Mouse (Mus musculus) limb, embryonic 14.5 days (tissue): ENCODE results near the gene Tec. TPM values are rescaled to one million over a fixed set of nuclear protein-coding genes. Genes with fewer than 3 reads are reported as not detected.

Experiments used
- ATAC-seq: fragments of 200-750 bp; cut with Nextera tagmentation; 2 replicates; pipeline ENCODE4 v1.8.0; 2017; ENCODE audit warnings: low read depth, moderate number of reproducible peaks, moderate TSS enrichment; ENCODE audit not compliant: low FRiP score
- DNase-seq: peaks from one replicate; pipeline ENCODE4 v3.0.0-alpha.2; 2015; ENCODE audit warnings: low spot score
- H3K27ac ChIP-seq: fragments of 300-500 bp; sonication (generic); replicated peaks from 2 replicates; pipeline ENCODE4 v1.5.1; 2014; ENCODE audit warnings: low read depth, mild to moderate bottlenecking, low read length, moderate library complexity, mixed read lengths
- H3K27me3 ChIP-seq: fragments of 300-500 bp; sonication (generic); 2 replicates; pipeline ENCODE4 v1.6.1; 2014; ENCODE audit warnings: low read length, mixed read lengths; ENCODE audit not compliant: control insufficient read depth, insufficient read depth
- H3K36me3 ChIP-seq: fragments of 300-500 bp; sonication (generic); 2 replicates; pipeline ENCODE4 v1.6.1; 2014; ENCODE audit warnings: mild to moderate bottlenecking, low read length, moderate library complexity, mixed read lengths; ENCODE audit not compliant: control insufficient read depth, insufficient read depth
- H3K4me1 ChIP-seq: fragments of 300-500 bp; sonication (generic); 2 replicates; pipeline ENCODE4 v1.6.1; 2014; ENCODE audit warnings: antibody characterized with exemption, low read length, mixed read lengths; ENCODE audit not compliant: control insufficient read depth, insufficient read depth
- H3K4me2 ChIP-seq: fragments of 300-500 bp; sonication (generic); replicated peaks from 2 replicates; pipeline ENCODE4 v1.6.1; 2014; ENCODE audit warnings: low read depth, mild to moderate bottlenecking, low read length, moderate library complexity; ENCODE audit not compliant: severe bottlenecking
- H3K4me3 ChIP-seq: fragments of 300-500 bp; sonication (generic); replicated peaks from 2 replicates; pipeline ENCODE4 v1.5.1; 2014; ENCODE audit warnings: low read length
- H3K9ac ChIP-seq: fragments of 300-500 bp; sonication (generic); 2 replicates; pipeline ENCODE4 v1.6.1; 2014; ENCODE audit warnings: mild to moderate bottlenecking, low read depth, low read length, moderate library complexity; ENCODE audit not compliant: severe bottlenecking
- H3K9me3 ChIP-seq: fragments of 300-500 bp; sonication (generic); 2 replicates; pipeline ENCODE4 v1.6.1; 2016; ENCODE audit warnings: low read length; ENCODE audit not compliant: control insufficient read depth
- POLR2A ChIP-seq: fragments of 200-500 bp; IDR thresholded peaks from 2 replicates; pipeline ENCODE4 v1.8.0; 2012; ENCODE audit warnings: inconsistent platforms, mild to moderate bottlenecking, moderate library complexity, borderline replicate concordance; ENCODE audit not compliant: insufficient read depth, insufficient read length; ENCODE audit errors: extremely low read depth
- WGBS: fragments of 180-500 bp; shearing (Covaris S2); extraction: QIAGEN DNeasy Blood & Tissue Kit; methylation state at CpG from one replicate; pipeline ENCODE4 v1.1.7; 2014; 5-methylcytosine and 5-hydroxymethylcytosine counted together
- polyA plus RNA-seq, 2 experiments: library from polyadenylated mRNA; depleted of rRNA in 1 of 2; stranded (reverse) in 1 of 2; unstranded in 1 of 2; fragments of >200 nt; fragmentation: Nextera tagmentation in 1 of 2; extraction: Ambion mirVana in 1 of 2; gene quantifications; 2 replicates each; pipeline versions ENCODE4 v1.2.1 to v1.2.3; 2012 to 2014

Tec gene
- polyA plus RNA-seq, 2 experiments: 5.9 to 7.9 TPM

DNA sequence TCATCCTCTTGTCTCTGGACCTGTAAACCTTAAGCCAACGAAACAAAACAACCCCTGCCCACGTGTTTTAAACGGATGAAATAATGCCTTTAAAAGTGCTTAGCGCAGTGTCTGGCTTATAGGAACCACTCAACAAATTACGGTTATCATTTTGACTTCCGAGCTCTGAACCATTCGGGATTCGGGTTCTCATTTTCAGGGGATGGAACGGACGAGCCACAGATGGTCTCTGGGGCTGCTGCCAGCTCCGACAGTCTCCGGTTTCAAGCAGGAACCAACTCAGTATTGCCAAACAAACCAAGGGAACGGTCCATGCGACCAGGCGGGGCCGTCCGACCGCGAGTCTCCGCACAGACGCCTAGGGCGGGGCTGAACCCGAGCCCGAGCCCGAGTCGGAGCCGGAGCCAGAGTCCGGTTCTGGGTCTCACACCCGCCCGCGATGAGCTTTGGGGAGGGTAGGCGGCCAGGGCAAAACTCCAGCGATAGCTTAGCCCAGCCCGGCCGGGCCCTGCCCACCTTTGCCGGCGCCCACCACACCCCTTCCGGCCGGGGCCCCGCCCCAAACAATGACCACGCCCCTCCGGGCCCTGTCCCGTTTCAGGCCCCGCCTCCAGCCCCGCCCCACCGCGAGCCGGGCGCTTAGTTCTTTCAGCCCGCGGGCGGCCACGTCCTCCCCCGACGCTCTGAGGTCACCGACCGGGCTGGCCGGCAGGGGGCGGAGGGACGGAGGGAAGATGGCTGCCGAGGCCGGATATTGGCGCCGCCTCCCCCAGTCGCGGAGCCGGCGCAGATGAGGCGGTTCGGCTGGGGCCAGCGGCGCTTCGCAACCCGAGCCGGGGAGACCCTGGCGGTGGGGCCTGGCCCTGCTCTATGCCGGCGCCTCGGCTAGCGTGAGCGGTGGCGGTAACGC, 45.6 kb upstream of the Tec start, which contains the start of gene Slain2:
Gene Slain2 (plus strand): TSS at position 657 of the 910 bp plus-strand sequence.
- peak; percentile 95 for DNase-seq
- no peaks in the 10 kb centered on the region for H3K36me3 ChIP-seq
- peaks cover 23% of the 10 kb centered on the region for H3K4me1 ChIP-seq
- ATAC-seq: peak; percentile 95
- peak within 1 kb of the TSS; percentile 61 for H3K4me2 ChIP-seq
- H3K9me3 ChIP-seq: no peaks in the 10 kb centered on the region
- H3K9ac ChIP-seq: peak within 1 kb of the TSS; percentile 99
- peak; percentile 89 for TF ChIP-seq POLR2A
- peak within 1 kb of the TSS; percentile 98 for H3K27ac ChIP-seq
- peak within 1 kb of the TSS; percentile 99 for H3K4me3 ChIP-seq
- H3K27me3 ChIP-seq: no peaks in the 10 kb centered on the region
- under 1% methylated on average over 52 of the region's 83 CpGs for WGBS

DNA sequence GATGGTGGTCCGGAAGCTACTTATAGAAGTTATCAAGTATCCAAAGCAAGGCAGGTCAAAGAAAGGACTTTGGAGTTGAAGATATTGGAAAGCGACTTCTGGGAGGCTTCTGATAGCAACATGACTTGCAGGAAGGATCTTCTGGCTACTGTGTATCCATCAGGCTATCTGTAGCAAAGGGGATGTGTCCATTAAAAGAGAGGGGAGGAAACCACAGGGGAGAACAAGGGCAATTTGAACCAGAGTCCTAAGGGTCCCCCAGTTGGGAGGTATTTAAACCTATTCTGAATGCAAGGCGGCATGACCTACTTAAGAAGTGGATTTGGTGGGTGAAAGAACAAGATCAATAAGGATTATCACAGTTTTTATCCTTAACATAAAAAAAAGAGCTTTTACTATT, 43.0 kb upstream of the Tec start:
- H3K4me2 ChIP-seq: no peak overlapping the region
- DNase-seq (no peak), ATAC-seq (no peak)
- H3K4me3 ChIP-seq: no peak overlapping the region
- no peak overlapping the region for H3K9ac ChIP-seq
- no peak overlapping the region for H3K27ac ChIP-seq
- H3K4me1 ChIP-seq: peaks cover 14% of the 10 kb centered on the region
- no peaks in the 10 kb centered on the region for H3K27me3 ChIP-seq
- H3K9me3 ChIP-seq: no peaks in the 10 kb centered on the region
- H3K36me3 ChIP-seq: no peaks in the 10 kb centered on the region
- WGBS: 86% methylated on average over 3 of the region's 3 CpGs
- TF ChIP-seq POLR2A: no peak

DNA sequence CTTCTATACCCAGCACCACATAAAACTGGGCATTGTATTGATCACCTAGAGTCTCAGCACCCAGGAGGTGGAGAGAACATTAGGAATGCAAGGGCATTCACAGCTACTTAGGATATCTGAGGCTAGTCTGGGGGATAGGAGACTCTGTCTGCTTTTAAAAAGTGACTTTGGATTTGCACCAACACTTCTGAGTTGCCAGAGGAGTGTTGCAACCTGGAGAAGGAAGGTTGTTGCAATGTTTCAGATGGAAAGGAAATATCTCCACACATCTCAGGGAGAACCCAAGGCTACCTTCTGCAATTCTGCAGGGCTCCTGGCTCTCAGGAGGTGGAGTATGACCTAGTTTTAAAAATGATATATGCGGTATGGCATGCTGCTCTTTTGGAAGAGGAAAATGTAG, 42.1 kb upstream of the Tec start:
- no peaks in the 10 kb centered on the region for H3K36me3 ChIP-seq
- DNase-seq: no peak
- H3K4me1 ChIP-seq: peaks cover 8% of the 10 kb centered on the region; the same call in 1 of the 2 replicates
- H3K27ac ChIP-seq: no peak overlapping the region
- H3K4me2 ChIP-seq: no peak overlapping the region
- ATAC-seq: no peak
- no peaks in the 10 kb centered on the region for H3K27me3 ChIP-seq
- H3K4me3 ChIP-seq: no peak overlapping the region
- no peak overlapping the region for H3K9ac ChIP-seq
- no peak for TF ChIP-seq POLR2A
- WGBS: 78% methylated on average over 1 of the region's 1 CpGs
- no peaks in the 10 kb centered on the region for H3K9me3 ChIP-seq

DNA sequence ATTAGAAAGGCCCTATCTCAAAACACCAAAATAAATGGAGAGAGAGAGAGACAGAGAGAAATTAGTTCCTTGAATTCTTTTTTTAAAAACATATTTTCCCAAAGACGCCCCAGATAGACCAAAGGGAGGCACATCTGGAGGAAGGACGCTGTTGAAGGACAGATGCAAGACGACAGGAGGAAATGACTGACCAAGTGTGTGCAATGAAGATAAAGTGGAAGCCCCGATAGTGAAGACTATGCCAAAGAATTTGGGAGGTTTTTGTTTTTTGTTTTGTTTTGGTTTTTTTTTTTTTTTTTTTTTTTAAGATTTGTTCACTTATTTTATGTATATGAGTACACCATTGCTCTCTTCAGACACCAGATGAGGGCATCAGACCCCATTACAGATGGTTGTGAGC, 41.1 kb upstream of the Tec start:
- no peak overlapping the region for H3K4me2 ChIP-seq
- peaks cover 8% of the 10 kb centered on the region; the same call in 1 of the 2 replicates for H3K4me1 ChIP-seq
- DNase-seq: no peak
- H3K4me3 ChIP-seq: no peak overlapping the region
- ATAC-seq: no peak
- no peaks in the 10 kb centered on the region for H3K27me3 ChIP-seq
- H3K36me3 ChIP-seq: no peaks in the 10 kb centered on the region
- no peak overlapping the region for H3K27ac ChIP-seq
- no peak for TF ChIP-seq POLR2A
- no peak overlapping the region for H3K9ac ChIP-seq
- no peaks in the 10 kb centered on the region for H3K9me3 ChIP-seq
- 80% methylated on average over 4 of the region's 4 CpGs for WGBS

DNA sequence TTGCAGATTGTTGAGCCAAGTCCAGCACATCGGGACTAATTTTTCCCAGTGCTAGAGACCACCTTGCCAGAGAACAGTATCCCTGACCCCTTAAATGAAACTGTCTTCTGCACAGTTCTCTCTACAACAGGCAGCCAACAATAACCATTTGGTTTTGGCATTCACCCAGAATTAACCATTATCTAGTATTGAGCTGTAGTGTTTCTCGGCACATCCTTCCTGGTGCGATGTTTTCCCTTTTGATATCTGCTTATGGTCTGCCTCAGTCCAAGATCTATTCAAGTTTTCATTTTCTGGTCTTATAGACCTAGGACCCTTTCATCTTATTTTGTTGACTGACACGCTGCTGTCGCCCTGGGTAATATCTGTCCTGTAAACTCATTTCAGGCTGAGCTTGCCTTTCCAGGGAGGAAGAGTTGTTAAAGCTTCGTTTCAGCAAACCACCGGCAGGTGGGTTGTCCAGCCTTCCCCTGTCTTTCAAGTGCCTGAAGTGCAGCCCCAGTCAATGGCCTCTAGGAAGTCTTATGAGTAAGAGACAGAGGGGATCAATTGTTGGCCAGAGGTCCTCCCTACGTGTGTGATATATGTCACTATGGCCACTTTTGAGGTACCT, 40.1 kb upstream of the Tec start:
- Histone ChIP-seq H3K4me2 (no peak overlapping the region), H3K36me3 (no peaks in the 10 kb centered on the region), H3K9me3 (no peaks in the 10 kb centered on the region), H3K9ac (no peak overlapping the region), H3K27me3 (no peaks in the 10 kb centered on the region), H3K4me3 (no peak overlapping the region), H3K4me1 (peaks cover 7% of the 10 kb centered on the region; the same call in 1 of the 2 replicates), H3K27ac (no peak overlapping the region)
- no peak for TF ChIP-seq POLR2A
- DNase-seq (no peak), ATAC-seq (no peak)
- WGBS: 84% methylated on average over 8 of the region's 8 CpGs
